Mouse (Mus musculus): ENCODE measurements around the gene 1700066M21Rik. TPM values are rescaled to one million over a fixed set of nuclear protein-coding genes. Genes with fewer than 3 reads are reported as not detected.
A peak's percentile ranks its signal among the peaks of the same experiment; 100 is the strongest.

The 1700066M21Rik gene
- 6.5 and 10.2 TPM in 2 replicates for total RNA-seq (2017)

- ATAC-seq (ENCODE audit: extremely low read depth, insufficient number of reproducible peaks, low FRiP score, poor library complexity, severe bottlenecking) = peak; percentile 96
These were observed at the start of gene 1700066M21Rik for GRCm38 (mm10) chr1:57377376-57378341. 1700066M21Rik (plus strand) TSS chr1:57377620.

- no peak for ATAC-seq (ENCODE audit: extremely low read depth, insufficient number of reproducible peaks, low FRiP score, poor library complexity, severe bottlenecking)
These were observed 47.9 kb upstream of the 1700066M21Rik start for GRCm38 (mm10) chr1:57329285-57330093.

- no peak for ATAC-seq (ENCODE audit: extremely low read depth, insufficient number of reproducible peaks, low FRiP score, poor library complexity, severe bottlenecking)
These were observed 47.2 kb upstream of the 1700066M21Rik start for GRCm38 (mm10) chr1:57330228-57330627.

GRCm38 (mm10) chr1:57332040-57332439 is 45.4 kb upstream of the 1700066M21Rik start:
- ATAC-seq (ENCODE audit: extremely low read depth, insufficient number of reproducible peaks, low FRiP score, poor library complexity, severe bottlenecking) = no peak

GRCm38 (mm10) chr1:57333550-57334213 is 43.7 kb upstream of the 1700066M21Rik start:
- no peak for ATAC-seq (ENCODE audit: extremely low read depth, insufficient number of reproducible peaks, low FRiP score, poor library complexity, severe bottlenecking)

GRCm38 (mm10) chr1:57335200-57335599 is 42.2 kb upstream of the 1700066M21Rik start:
- ATAC-seq (ENCODE audit: extremely low read depth, insufficient number of reproducible peaks, low FRiP score, poor library complexity, severe bottlenecking) = no peak

- no peak for ATAC-seq (ENCODE audit: extremely low read depth, insufficient number of reproducible peaks, low FRiP score, poor library complexity, severe bottlenecking)
These were observed 38.1 kb upstream of the 1700066M21Rik start for GRCm38 (mm10) chr1:57339156-57339796.

- no peak for ATAC-seq (ENCODE audit: extremely low read depth, insufficient number of reproducible peaks, low FRiP score, poor library complexity, severe bottlenecking)
These were observed 36.2 kb upstream of the 1700066M21Rik start for GRCm38 (mm10) chr1:57341197-57341596.

- no peak for ATAC-seq (ENCODE audit: extremely low read depth, insufficient number of reproducible peaks, low FRiP score, poor library complexity, severe bottlenecking)
These were observed 29.9 kb upstream of the 1700066M21Rik start for GRCm38 (mm10) chr1:57347487-57347886.

GRCm38 (mm10) chr1:57351941-57352340 is 25.5 kb upstream of the 1700066M21Rik start:
- ATAC-seq (ENCODE audit: extremely low read depth, insufficient number of reproducible peaks, low FRiP score, poor library complexity, severe bottlenecking) = no peak

GRCm38 (mm10) chr1:57358546-57358945 is 18.9 kb upstream of the 1700066M21Rik start:
- no peak for ATAC-seq (ENCODE audit: extremely low read depth, insufficient number of reproducible peaks, low FRiP score, poor library complexity, severe bottlenecking)

GRCm38 (mm10) chr1:57367446-57367845 is 10.0 kb upstream of the 1700066M21Rik start:
- no peak for ATAC-seq (ENCODE audit: extremely low read depth, insufficient number of reproducible peaks, low FRiP score, poor library complexity, severe bottlenecking)

- no peak for ATAC-seq (ENCODE audit: extremely low read depth, insufficient number of reproducible peaks, low FRiP score, poor library complexity, severe bottlenecking)
These were observed 8.3 kb upstream of the 1700066M21Rik start for GRCm38 (mm10) chr1:57369111-57369510.

GRCm38 (mm10) chr1:57370451-57370850 is 7.0 kb upstream of the 1700066M21Rik start:
- ATAC-seq (ENCODE audit: extremely low read depth, insufficient number of reproducible peaks, low FRiP score, poor library complexity, severe bottlenecking) = peak; percentile 80; the same call in 1 of the 2 replicates

GRCm38 (mm10) chr1:57375276-57375675 is 2.1 kb upstream of the 1700066M21Rik start:
- ATAC-seq (ENCODE audit: extremely low read depth, insufficient number of reproducible peaks, low FRiP score, poor library complexity, severe bottlenecking) = no peak

- ATAC-seq (ENCODE audit: extremely low read depth, insufficient number of reproducible peaks, low FRiP score, poor library complexity, severe bottlenecking) = no peak
These were observed 614 bp upstream of the 1700066M21Rik start for GRCm38 (mm10) chr1:57376806-57377205.

GRCm38 (mm10) chr1:57386519-57386918 is 9.1 kb downstream of the 1700066M21Rik start:
- ATAC-seq (ENCODE audit: extremely low read depth, insufficient number of reproducible peaks, low FRiP score, poor library complexity, severe bottlenecking) = no peak

- no peak for ATAC-seq (ENCODE audit: extremely low read depth, insufficient number of reproducible peaks, low FRiP score, poor library complexity, severe bottlenecking)
These were observed 10.5 kb downstream of the 1700066M21Rik start for GRCm38 (mm10) chr1:57387876-57388275.

All from neutrophil, adult 5-6 weeks (primary cell).